Comparison of ENCODE assay signal across 11 mouse cellular contexts in genomic region chr19:8859018-8859417, GRCm38 (mm10). TPM values are rescaled to one million over a fixed set of nuclear protein-coding genes. Genes with fewer than 3 reads are reported as not detected.
DNase-seq lines count a peak whose midpoint lies in the region; ATAC-seq and TF ChIP-seq lines count a peak whose summit lies in the region.
"Had no signal": no experiment of that assay in that cellular context is flagged by ENCODE, and none has a peak within 500 bp of the region (broad histone marks: within the 10 kb centered on the region; RNA-seq: fewer than 3 reads in every experiment).

No protein-coding gene starts in this region.

- no peak for TF ChIP-seq CTCF in cerebellum, adult 2 months (IDR thresholded peaks at IDR 0.05; ENCODE audit: borderline replicate concordance, insufficient read depth, low read depth, low read length)
- no peak for TF ChIP-seq CTCF in thymus, adult 2 months (IDR thresholded peaks at IDR 0.05; ENCODE audit: borderline replicate concordance, control insufficient read depth, extremely low read depth, insufficient read depth, low read length, poor library complexity)

- no peaks in the 10 kb centered on the region for H3K27me3 ChIP-seq in cerebellum, adult 2 months (ENCODE audit: control insufficient read depth, insufficient read depth, low read length)
- H3K27me3 ChIP-seq in liver, embryonic 11.5 days (replicated peaks; ENCODE audit: control insufficient read depth, insufficient read depth, low read length), result no peaks in the 10 kb centered on the region
- 0 out of 2 replicates have a peak, but pooled peaks cover 3% of the 10 kb centered on the region for H3K27me3 ChIP-seq in liver, embryonic 12.5 days (replicated peaks)
- no peaks in the 10 kb centered on the region for H3K27me3 ChIP-seq in thymus, adult 2 months (ENCODE audit: control insufficient read depth, insufficient read depth, low read length)
- H3K27me3 ChIP-seq: heart, embryonic 15.5 days had no signal

- H3K9ac ChIP-seq in liver, embryonic 11.5 days (ENCODE audit: low read depth, low read length), result no peak overlapping the region; the same call in 1 of the 2 replicates
- H3K9ac ChIP-seq in liver, embryonic 12.5 days, result no peak overlapping the region
- H3K9ac ChIP-seq: heart, embryonic 15.5 days had no signal

- H3K4me2 ChIP-seq in liver, embryonic 11.5 days, result no peak overlapping the region
- no peak overlapping the region for H3K4me2 ChIP-seq in liver, embryonic 12.5 days
- H3K4me2 ChIP-seq: heart, embryonic 15.5 days had no signal

- TF ChIP-seq POLR2A in cerebellum, adult 2 months (IDR thresholded peaks at IDR 0.05; ENCODE audit: borderline replicate concordance, insufficient read depth, low read length), result no peak
- TF ChIP-seq POLR2A in thymus, adult 2 months (IDR thresholded peaks at IDR 0.05; ENCODE audit: control insufficient read depth, extremely low read depth, insufficient read depth, low read length, poor library complexity), result no peak

- peak; percentile 1 for DNase-seq in cerebellum, adult 9-11 months
- no peak for DNase-seq in cerebellum, adult 2 months
- peak; percentile 46 for DNase-seq in liver
- no peak for DNase-seq in liver, embryonic 11.5 days (ENCODE audit: low spot score)
- DNase-seq in thymus, adult 2 months, result peak; percentile 61
- no peak for DNase-seq in right cerebral cortex, postnatal 14 days
- DNase-seq in left cerebral cortex, postnatal 10 days (ENCODE audit: extremely low spot score in 1 of 2, low spot score in 2 of 2), result no peak
- DNase-seq: layer of hippocampus, postnatal 36 days had no signal

- no peak overlapping the region for H3K4me3 ChIP-seq in cerebellum, adult 2 months (replicated peaks; ENCODE audit: insufficient read depth, low read depth, low read length)
- H3K4me3 ChIP-seq in liver, embryonic 11.5 days (ENCODE audit: low read depth, low read length), result no peak overlapping the region
- no peak overlapping the region for H3K4me3 ChIP-seq in liver, embryonic 12.5 days
- H3K4me3 ChIP-seq in thymus, adult 2 months (ENCODE audit: control insufficient read depth, insufficient read depth, low read length), result no peak overlapping the region
- H3K4me3 ChIP-seq: erythroblast, embryonic 14.5 days; heart, embryonic 15.5 days had no signal

- intact Hi-C loops in left cerebral cortex, postnatal 10 days (cut with DNase I), result loop anchor here (10.0 kb wide), 1 partner anchor 226 kb away; the partner anchor contains the start of gene Scgb1a1

- no peaks in the 10 kb centered on the region for H3K4me1 ChIP-seq in cerebellum, adult 2 months (ENCODE audit: control insufficient read depth, insufficient read depth, low read length)
- H3K4me1 ChIP-seq in liver, embryonic 11.5 days (replicated peaks; ENCODE audit: control insufficient read depth, insufficient read depth, low read length), result no peaks in the 10 kb centered on the region
- H3K4me1 ChIP-seq in liver, embryonic 12.5 days, result no peaks in the 10 kb centered on the region
- H3K4me1 ChIP-seq in thymus, adult 2 months (replicated peaks; ENCODE audit: control insufficient read depth, insufficient read depth, low read length), result no peaks in the 10 kb centered on the region
- H3K4me1 ChIP-seq: heart, embryonic 15.5 days had no signal

- no peaks in the 10 kb centered on the region for H3K9me3 ChIP-seq in liver, embryonic 11.5 days (ENCODE audit: control insufficient read depth, low read length)
- H3K9me3 ChIP-seq in liver, embryonic 12.5 days (replicated peaks), result no peaks in the 10 kb centered on the region
- H3K9me3 ChIP-seq: heart, embryonic 15.5 days had no signal

- no peak; the same call in 1 of the 2 replicates for ATAC-seq in liver, embryonic 11.5 days (replicated peaks; ENCODE audit: low FRiP score)
- ATAC-seq in liver, embryonic 12.5 days, result peak; percentile 42; the same call in 1 of the 2 replicates

- 34% methylated on average over 1 of the region's 1 CpGs for WGBS in cerebellum, adult 2 months
- 13% methylated on average over 1 of the region's 1 CpGs for WGBS in liver, embryonic 11.5 days
- WGBS in liver, embryonic 12.5 days (ENCODE audit: insufficient replicate concordance), result 7% methylated on average over 1 of the region's 1 CpGs
- 39% methylated on average over 1 of the region's 1 CpGs for WGBS in thymus, adult 2 months

- no peaks in the 10 kb centered on the region for H3K36me3 ChIP-seq in liver, embryonic 11.5 days (ENCODE audit: control insufficient read depth, insufficient read depth, low read length)
- no peaks in the 10 kb centered on the region for H3K36me3 ChIP-seq in liver, embryonic 12.5 days
- H3K36me3 ChIP-seq in thymus, adult 2 months (ENCODE audit: control insufficient read depth, insufficient read depth, low read length), result no peaks in the 10 kb centered on the region
- H3K36me3 ChIP-seq: heart, embryonic 15.5 days had no signal

- H3K27ac ChIP-seq in cerebellum, adult 2 months (ENCODE audit: insufficient read depth, low read length), result no peak overlapping the region
- no peak overlapping the region for H3K27ac ChIP-seq in liver, embryonic 11.5 days (ENCODE audit: low read depth, low read length)
- H3K27ac ChIP-seq in liver, embryonic 12.5 days, result no peak overlapping the region
- H3K27ac ChIP-seq in thymus, adult 2 months (ENCODE audit: control insufficient read depth, insufficient read depth, low read length), result no peak overlapping the region
- H3K27ac ChIP-seq: heart, embryonic 15.5 days had no signal

RNA-seq across cellular contexts. Expression of gene Lrrn4cl, which starts 8.4 kb away (rescaled TPM):
- polyA plus RNA-seq in cerebellum, adult 2 months (2012; rRNA removed), result 0.78 and 0.85 TPM in 2 replicates
- polyA plus RNA-seq in liver, embryonic 11.5 days (2014; fragmentation: Nextera tagmentation; extraction: Ambion mirVana), result 0.10 and 0.34 TPM in 2 replicates
- 0.11 TPM in 1 of 2 replicates, not detected in the other for polyA plus RNA-seq in liver, embryonic 12.5 days (2016; fragmentation: Nextera tagmentation; extraction: Ambion mirVana)
- 1.2 and 1.3 TPM in 2 replicates for polyA plus RNA-seq in thymus, adult 2 months (2012; rRNA removed)
- 1 to 10 TPM in 1 of 2 experiments, under 1 TPM in 1; 0.43 to 1.0 TPM for total RNA-seq in left cerebral cortex, postnatal 10 days (2021)
- polyA plus RNA-seq: erythroblast, embryonic 14.5 days had no signal

RNA-seq across cellular contexts. Expression of gene Ubxn1, which starts 12.3 kb away (rescaled TPM):
- polyA plus RNA-seq in cerebellum, adult 2 months (2012; rRNA removed), result 117 and 134 TPM in 2 replicates
- 198 and 204 TPM in 2 replicates for polyA plus RNA-seq in liver, embryonic 11.5 days (2014; fragmentation: Nextera tagmentation; extraction: Ambion mirVana)
- 133 and 135 TPM in 2 replicates for polyA plus RNA-seq in liver, embryonic 12.5 days (2016; fragmentation: Nextera tagmentation; extraction: Ambion mirVana)
- polyA plus RNA-seq in thymus, adult 2 months (2012; rRNA removed), result 108 and 119 TPM in 2 replicates
- 100 to 1,000 TPM; 101 TPM for total RNA-seq in left cerebral cortex, postnatal 10 days (2021)

RNA-seq across cellular contexts. Expression of gene Gng3, which starts 20.0 kb away (rescaled TPM):
- 218 and 236 TPM in 2 replicates for polyA plus RNA-seq in cerebellum, adult 2 months (2012; rRNA removed)
- polyA plus RNA-seq in liver, embryonic 11.5 days (2014; fragmentation: Nextera tagmentation; extraction: Ambion mirVana), result 2.1 and 2.3 TPM in 2 replicates
- polyA plus RNA-seq in liver, embryonic 12.5 days (2016; fragmentation: Nextera tagmentation; extraction: Ambion mirVana), result 0.62 and 0.65 TPM in 2 replicates
- polyA plus RNA-seq in thymus, adult 2 months (2012; rRNA removed), result 0.15 TPM in 1 of 2 replicates, not detected in the other
- 100 to 1,000 TPM; 319 to 328 TPM for total RNA-seq in left cerebral cortex, postnatal 10 days (2021)
- polyA plus RNA-seq: erythroblast, embryonic 14.5 days had no signal

RNA-seq across cellular contexts. Expression of gene Uqcc3, which starts 21.7 kb away (rescaled TPM):
- polyA plus RNA-seq in cerebellum, adult 2 months (2012; rRNA removed), result 69.3 and 76.7 TPM in 2 replicates
- polyA plus RNA-seq in liver, embryonic 11.5 days (2014; fragmentation: Nextera tagmentation; extraction: Ambion mirVana), result 57.1 and 66.9 TPM in 2 replicates
- 40.6 and 43.4 TPM in 2 replicates for polyA plus RNA-seq in liver, embryonic 12.5 days (2016; fragmentation: Nextera tagmentation; extraction: Ambion mirVana)
- 38.7 and 39.2 TPM in 2 replicates for polyA plus RNA-seq in thymus, adult 2 months (2012; rRNA removed)
- total RNA-seq in left cerebral cortex, postnatal 10 days (2021), result 10 to 100 TPM; 26.1 to 33.3 TPM

RNA-seq across cellular contexts. Expression of gene Bscl2, which starts 21.8 kb away (rescaled TPM):
- 148 and 155 TPM in 2 replicates for polyA plus RNA-seq in cerebellum, adult 2 months (2012; rRNA removed)
- 52.7 and 52.9 TPM in 2 replicates for polyA plus RNA-seq in liver, embryonic 11.5 days (2014; fragmentation: Nextera tagmentation; extraction: Ambion mirVana)
- 37.0 and 45.2 TPM in 2 replicates for polyA plus RNA-seq in liver, embryonic 12.5 days (2016; fragmentation: Nextera tagmentation; extraction: Ambion mirVana)
- 136 and 153 TPM in 2 replicates for polyA plus RNA-seq in thymus, adult 2 months (2012; rRNA removed)
- 10 to 100 TPM; 96.1 to 97.0 TPM for total RNA-seq in left cerebral cortex, postnatal 10 days (2021)

Comparison
In these comparisons a context has a peak if more than half of its experiments do, and no peak if none do; other contexts are left out.
1. DNase-seq: peak in cerebellum, adult 9-11 months (single experiment), liver (single experiment) and thymus, adult 2 months (single experiment); none in cerebellum, adult 2 months (0 of 2), liver, embryonic 11.5 days (single experiment), right cerebral cortex, postnatal 14 days (single experiment) and left cerebral cortex, postnatal 10 days (0 of 2).
2. RNA of gene Gng3, which starts 20.0 kb away (polyA plus RNA-seq): 218 to 236 TPM in cerebellum, adult 2 months; 2.1 to 2.3 TPM in liver, embryonic 11.5 days, 0.62 to 0.65 TPM in liver, embryonic 12.5 days and 0.15 TPM in thymus, adult 2 months; every median in the first group is over 10 times any median in the second.